Mouse (Mus musculus) induced T-regulatory cell, adult 2 months (primary cell): ENCODE data around the gene Cenpb.

Experiments used
- DNase-seq: peaks from one replicate; pipeline ENCODE4 v3.0.0-alpha.2; 2012; ENCODE audit warnings: low read depth

The Cenpb gene

DNA sequence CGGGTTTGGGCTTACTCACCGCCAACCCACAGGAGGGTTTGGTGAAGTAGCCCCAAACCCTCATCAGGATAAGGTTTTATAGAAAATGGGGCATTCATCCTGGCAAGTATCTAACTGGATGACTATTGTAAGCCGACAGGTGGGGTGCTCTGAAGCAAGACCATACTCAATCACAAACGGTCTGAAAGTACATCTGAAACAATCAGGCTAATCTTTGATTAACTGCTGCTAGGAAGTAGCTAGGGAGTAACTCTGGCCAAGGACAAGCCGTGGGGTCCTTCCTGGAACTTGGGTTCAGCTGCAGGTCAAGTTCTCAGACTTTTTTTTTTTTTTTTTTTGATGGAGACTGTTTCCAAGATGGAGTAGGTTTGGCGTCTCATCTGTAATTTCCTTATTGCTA, 11.9 kb downstream of the Cenpb start:
- DNase-seq = no peak

DNA sequence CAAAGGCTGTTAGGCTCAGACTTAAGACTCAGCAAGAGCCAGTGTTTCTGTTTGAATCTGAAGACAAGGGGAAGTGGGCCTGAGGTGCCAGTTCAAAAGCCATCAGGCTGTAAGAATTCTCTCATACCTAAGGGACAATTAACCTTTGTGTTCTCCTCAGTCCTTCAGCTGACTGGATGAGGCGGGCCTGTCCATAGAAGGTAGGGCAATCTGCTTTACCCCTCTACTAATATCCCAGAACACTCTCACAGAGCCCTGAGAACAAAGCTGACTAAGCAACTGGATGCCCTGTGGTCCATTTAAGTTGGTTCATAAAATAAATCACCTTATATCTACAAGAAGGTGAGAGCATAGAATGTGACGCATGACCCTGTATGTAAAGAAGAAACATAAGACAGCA, 13.7 kb downstream of the Cenpb start:
- DNase-seq = no peak

DNA sequence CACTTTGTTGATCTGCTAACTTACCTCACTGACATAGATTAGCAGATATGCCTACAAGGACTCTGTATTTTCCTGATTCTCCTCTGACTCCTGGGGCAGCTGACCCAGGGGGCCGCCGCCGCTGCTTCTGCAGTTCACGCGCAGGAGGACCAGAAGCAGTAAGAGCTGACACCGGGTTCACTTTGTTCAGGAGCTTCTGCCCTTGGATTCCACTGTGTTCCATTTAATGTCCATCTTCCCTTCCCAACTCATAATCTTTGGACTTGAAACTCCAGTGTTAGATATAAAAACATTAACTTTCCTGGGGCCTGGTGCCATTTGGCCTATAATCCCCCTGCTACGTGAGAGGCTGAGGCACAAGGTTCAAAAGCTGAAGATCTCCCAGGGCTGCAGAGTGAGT, 15.9 kb downstream of the Cenpb start:
- no peak for DNase-seq

DNA sequence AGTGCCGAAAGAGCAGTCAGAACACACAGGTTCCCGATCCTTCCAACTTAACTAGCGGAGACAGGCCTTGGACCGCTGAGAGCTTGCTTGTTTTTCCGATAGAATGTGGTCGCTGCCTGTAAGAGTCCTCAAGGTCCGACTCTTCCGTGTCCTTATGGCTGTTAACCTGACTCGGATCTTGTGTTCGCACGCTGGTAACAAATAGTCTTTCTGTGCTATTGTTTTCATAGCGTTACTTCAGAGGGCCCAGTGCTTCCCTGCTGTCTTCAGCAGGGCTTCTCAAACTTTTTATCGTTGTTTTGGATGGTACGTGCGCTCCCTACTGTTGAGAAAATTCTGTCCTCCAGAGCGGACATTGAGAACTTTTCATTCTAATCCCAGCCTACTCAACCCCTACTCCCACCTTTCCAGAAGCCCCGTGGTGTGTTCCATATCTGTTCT, 19.2 kb downstream of the Cenpb start:
- no peak for DNase-seq

DNA sequence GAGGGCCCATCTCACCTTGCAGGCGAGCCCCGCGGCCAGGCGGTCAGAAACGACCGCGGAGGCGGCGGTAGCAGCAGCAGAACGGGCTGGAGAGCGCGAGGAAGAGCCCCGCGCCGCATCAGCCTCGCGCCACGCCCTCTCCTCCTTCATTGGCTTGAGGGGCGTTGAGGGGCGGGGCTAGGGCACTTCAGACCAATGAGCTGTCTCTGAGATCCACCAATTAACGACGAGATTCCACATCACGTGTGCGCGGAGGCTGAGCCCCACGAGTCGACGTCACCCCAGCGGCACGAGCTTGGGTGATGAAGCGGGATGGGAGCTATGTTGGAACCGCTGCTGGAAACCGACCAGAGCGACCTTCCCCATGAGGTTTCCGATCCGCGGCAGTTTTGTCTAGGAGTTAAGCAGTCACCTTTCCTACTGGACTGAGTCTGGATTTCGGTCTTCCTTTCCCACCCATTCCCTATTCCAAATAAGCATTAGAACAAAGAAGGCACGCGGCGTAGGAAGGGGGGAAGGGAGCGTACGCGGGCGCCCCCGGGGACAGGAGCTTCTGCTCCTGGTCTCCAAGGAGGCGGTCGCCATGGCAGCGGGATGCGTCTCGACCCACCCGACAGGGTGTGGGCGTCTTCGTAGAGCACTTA, 19.8 kb downstream of the Cenpb start, which contains the start of gene 1700037H04Rik:
TSS of gene 1700037H04Rik (minus strand) at position 144 of the 644 bp plus-strand sequence.
- peak; percentile 100 for DNase-seq

DNA sequence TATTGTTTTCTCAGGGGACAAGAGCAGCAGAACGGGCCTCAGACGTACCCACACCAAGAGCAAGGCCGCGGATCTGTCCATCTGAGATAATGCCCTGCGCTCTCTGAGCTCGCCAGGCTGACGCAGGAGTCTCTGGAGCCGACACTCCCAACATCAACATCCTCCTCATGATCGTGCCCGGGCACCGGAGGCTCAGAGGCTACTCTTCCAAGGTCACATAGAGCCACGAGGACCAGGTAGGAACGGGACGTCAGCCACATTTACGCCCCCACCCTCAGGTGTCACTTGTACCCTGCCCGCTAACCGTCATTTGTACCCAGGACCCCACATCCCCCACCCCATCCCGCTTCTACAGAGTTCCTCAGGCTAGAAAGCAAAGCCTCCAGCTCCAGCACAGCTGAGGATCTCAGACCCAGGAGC, 20.4 kb downstream of the Cenpb start:
- no peak for DNase-seq

DNA sequence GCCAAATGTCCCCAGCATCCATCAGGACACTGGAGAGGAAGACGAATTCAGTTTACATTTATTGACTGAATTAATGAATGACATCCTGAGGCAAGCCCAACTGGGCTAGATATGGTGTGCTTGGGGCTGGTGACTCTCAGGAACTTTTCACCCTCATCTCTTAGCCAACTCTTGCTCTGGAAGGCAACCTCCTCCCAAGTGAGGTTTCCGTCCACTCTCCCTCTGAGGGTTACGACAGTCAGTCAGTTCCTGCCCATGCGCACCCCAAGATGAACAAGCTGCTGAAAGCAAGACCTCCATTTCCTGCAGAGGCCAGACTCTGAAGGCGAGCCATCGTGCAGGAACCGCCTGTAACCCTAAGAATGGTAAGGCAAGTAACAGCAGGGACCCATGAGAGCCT, 22.9 kb downstream of the Cenpb start:
- no peak for DNase-seq

DNA sequence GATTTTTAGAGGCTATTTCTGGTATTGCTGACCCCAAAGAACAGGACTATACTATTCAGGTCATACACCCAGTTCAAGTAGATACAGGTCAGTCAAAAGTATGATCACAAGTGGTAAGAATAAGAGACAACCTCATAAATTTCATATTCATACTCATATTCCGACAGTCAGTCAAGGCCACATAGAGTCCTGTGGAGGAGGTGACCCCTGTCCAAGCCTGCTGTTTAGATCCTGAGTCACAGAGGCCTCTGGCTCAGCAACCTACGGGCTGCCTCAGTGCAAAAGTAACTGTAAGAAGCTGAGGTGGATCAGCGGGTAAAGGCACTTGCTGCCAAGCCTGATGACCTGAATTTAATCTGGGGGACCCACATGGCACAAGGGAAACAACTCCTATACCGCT, 25.8 kb downstream of the Cenpb start:
- no peak for DNase-seq

DNA sequence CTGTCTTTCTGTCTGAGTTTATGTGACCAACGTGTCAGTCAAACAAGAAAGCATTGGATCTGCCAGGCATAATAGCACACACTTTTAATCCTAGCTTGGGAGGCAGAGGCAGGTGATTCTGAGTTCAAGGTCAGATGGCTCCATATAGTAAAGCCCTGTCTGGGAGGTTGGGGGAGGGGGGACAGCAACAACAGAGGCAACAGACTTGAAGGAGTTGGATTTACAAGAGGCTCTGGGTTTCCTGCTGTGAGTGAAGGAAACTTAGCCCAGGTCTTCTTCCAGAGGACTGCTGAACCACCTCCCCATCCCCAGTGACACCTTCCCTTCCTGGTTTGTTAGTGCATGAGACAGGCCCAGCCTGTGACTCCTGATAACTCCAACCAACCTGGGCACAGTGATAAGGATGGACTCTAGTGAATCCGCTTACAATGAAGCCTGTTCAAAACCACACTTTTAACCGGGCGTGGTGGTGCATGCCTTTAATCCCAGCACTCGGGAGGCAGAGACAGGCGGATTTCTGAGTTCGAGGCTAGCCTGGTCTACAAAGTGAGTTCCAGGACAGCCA, 27.6 kb downstream of the Cenpb start:
- no peak for DNase-seq

DNA sequence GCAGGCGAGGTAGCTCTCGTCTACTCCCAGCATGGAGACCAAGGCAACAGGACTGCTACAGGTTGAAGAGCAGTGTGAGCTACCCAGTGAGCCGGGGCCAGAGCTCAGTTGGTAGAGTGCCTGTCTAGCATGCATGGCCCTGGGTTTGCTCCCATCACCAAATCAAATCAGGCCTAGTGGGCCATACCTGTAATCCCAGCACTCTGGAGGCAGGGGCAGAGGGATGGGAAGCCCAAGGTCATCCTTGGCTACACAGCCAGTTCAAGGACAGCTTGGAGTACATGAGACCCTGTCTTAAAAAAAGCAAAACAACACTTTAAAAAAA, 30.7 kb downstream of the Cenpb start:
- no peak for DNase-seq

DNA sequence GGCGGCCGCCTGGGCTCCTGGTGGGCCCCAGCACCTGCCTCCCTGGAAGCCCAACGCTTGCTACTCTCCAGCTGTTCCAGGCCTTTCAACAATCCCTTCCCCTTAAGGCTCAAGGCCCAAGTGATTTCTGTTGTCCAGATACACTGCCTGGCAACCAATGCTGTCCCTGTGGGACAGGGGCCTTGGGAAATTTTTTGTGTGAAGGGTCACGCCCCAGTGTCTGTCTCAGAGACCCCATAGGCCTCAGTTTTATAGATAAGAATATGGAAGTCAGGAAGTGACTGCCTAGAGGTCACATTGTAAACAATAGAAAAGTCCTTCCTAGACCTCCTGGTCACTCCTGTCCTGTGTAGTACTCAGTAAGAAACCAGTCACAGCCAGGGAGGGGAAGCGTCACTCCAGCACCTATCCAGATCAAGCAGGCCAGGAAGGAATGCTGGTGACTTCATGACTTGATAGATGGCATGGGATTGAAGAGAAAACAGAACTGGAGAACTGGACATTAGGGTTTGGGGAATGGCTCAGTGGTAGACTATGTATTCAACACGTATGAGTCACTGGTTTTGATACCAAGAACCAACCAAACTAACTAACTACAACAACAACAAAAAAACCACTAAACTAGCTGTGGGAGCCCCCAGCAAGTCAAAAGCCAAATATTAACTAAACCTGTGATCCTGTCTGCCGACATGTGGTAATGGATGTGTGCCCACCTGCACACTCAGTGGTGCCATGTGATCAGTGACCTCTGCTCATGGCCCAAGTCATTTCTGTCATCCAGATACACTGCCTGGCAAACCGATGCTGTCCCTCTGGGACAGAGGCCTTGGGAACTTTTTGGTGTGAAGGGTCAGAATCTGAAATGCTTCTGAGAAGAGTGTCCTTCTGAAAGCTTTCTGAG, 31.3 kb downstream of the Cenpb start:
- DNase-seq = no peak

DNA sequence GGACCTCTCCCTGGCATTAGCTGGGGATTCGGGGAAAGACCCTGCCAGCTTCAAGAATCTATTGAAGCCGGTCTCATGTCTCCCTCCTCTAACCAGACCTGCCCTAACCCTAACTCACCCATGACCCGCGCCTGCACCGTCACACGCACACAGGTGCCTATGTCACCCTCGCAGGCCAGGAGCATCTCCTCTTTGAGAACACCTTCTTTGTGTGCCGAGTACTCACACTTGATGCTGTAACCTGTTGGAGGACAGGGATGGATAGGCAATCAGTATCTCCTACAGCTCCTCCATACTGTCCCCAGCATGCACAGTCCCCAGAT, 32.9 kb downstream of the Cenpb start:
- no peak for DNase-seq

DNA sequence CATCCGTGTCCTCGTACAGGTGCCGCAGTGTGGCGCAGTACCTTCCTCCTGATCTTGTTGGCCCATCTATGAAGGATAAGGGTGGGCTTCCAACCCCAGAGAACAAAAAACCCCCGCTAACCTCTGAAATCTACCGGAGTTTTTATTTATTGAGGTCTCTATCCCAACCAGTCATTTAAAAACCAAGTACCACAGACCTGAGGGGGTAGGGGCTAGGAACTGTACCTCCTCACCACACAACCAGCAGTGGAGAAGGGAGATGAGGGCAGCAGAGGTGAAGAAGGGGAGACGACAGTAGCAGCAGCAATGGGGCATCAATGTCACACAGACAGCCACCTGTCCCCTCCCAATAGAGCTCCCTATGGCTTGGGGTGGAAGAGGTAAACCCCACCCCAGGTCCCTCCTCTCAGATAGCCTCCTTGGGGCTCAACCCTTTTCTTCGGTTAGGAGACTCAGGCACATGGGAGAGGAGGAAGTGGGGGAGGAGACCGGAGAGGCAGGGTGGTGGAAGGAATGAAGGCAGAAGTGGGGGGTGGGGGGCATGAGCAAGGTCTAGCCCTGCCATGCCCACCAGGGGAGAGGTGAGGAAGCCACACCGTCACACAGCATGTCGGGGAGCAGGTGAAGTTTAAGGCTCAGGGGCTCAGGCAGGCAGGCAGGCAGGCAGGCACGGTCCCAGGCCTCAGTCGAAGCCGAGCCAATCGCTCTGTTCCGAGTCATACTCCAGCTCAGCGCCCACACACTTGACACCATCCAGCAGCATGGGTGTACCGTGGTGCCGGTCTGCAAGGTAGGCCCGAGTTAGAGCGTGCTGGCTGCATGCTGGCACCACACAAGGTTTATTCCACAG, 33.4 kb downstream of the Cenpb start:
- no peak for DNase-seq

DNA sequence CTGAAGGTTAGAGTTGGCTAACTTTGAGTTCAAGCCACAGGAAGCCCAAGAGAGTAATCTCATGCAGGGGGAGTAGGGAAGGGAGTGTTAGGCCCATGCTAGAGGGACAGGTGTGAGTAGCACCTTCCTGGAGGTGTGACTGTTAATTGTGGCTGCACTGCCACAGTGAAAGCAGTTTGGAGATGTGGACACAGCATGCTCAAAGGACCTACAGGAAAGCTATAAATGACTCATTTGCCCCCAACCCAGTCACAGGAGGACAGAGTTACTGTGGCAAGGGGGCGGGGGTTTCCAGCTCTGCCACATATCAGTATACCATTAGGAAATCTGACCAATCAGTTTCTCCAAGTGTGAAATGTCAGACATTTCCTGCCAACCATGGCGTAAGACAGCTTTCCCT, 34.3 kb downstream of the Cenpb start:
- DNase-seq = no peak

DNA sequence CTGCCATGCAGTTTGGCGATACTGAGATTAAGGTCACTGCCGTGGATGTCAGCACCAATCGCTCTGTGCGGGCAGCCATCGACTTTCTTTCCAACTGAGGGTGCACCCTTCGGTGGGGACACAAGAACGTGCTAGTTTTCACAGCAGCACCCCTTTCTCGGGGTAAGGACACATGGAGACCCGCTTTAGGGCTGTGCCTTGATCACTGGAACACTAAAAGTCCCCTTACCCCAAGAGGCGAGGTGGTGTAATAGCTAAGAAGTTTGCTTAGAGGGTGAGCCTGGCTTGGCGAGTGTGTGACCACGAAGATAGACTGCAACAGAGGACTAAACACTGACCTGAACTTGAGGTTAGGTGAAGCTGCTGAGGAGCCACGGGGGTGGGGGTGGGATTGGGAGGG, 34.7 kb downstream of the Cenpb start:
- DNase-seq = no peak

DNA sequence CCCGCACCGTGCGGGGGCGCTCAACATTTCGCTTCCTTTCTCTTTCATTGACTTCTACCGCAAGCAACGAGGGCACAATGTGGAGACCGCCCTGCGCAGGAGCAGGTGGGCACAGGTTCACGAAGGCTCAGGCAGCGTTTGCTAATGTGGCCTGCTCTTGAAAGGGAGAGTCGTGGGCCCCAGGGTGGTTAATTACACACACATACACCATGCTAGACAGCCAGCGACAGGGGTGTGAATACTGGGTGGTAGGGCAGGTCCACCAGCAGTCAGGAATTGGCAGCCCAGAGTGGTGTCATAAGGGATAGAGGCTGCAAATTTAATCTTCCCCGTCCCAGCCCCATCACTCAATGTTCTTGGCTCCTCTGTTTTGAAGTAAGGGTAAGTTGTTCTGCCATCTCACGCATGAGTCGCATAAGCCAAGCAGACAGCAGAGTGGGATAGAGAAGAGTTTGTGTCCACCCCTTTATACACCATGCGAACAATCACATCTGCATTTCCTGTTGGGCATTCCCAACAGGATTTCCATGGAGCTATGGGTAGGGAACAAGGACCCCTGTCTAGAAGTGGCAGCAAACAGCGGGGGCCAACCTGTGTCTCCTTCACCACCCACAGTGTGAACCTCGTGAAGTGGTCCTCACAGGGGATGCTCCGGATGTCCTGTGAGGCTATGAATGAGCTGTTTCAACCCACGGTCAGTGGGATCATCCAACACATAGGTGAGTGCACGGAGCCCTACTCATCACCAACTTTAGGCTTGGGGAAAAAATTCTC, 36.7 kb downstream of the Cenpb start:
- no peak for DNase-seq

DNA sequence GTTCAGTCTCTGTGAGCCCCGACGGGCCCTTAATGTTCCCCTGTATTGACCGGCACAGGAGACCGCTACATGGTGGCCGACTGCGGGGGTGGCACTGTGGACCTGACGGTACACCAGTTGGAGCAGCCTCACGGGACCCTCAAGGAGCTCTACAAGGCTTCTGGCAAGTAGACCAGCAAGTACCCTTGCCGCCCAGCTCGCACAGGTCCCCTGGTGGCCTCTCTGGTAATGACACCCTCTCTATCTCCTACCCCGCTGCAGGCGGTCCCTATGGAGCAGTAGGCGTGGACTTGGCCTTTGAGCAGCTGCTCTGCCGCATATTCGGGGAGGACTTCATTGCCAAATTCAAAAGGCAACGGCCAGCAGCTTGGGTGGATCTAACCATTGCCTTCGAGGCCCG, 37.3 kb downstream of the Cenpb start:
- DNase-seq = peak; percentile 62

DNA sequence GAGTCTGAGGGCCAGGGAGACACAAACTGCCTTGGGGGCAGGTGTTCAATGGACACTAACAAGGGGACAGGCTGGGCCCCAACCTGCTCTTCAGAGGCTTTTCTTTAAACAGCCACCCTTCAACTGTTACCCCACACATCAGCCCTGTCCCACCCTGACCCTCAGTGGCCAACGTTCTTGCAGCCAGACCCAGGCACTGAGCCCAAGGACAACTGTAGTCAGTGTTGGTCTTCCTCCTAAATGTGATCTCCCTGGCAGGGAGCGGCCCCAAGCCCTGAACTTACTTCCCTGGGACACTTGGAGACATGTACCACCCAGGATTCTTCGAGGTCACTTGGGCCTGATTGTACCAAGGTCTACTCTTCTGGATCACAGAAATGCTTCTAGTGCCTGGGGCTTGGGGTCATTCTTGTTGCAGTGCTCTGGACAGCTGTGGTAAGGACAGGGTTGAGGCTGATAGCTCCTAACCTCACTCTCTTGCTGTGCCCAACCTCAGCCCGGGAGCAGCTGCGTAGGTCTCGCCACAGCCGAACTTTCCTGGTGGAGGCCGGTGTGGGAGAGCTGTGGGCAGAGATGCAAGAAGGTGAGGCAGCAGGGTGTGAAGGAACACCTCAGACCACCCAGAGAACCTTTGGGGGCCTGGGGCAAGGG, 38.4 kb downstream of the Cenpb start:
- DNase-seq = no peak

DNA sequence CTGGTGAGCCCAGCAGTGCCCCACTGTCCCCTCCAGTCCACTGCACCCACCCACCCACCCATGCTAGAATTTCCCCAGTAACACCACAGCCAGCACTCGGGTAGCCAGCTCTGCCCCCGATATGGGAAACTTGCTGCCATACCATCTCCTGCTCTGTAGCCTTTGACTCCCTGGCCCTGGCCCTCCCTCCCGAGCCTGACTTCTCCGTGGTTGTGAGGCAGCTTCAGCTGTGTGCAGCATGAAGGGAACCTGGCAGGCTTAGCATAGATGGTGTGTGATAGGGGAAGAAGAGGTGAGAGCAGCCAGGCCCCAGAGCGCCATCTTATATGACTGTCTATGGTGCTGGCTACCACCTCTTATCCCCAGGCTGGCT, 39.3 kb downstream of the Cenpb start:
- no peak for DNase-seq

DNA sequence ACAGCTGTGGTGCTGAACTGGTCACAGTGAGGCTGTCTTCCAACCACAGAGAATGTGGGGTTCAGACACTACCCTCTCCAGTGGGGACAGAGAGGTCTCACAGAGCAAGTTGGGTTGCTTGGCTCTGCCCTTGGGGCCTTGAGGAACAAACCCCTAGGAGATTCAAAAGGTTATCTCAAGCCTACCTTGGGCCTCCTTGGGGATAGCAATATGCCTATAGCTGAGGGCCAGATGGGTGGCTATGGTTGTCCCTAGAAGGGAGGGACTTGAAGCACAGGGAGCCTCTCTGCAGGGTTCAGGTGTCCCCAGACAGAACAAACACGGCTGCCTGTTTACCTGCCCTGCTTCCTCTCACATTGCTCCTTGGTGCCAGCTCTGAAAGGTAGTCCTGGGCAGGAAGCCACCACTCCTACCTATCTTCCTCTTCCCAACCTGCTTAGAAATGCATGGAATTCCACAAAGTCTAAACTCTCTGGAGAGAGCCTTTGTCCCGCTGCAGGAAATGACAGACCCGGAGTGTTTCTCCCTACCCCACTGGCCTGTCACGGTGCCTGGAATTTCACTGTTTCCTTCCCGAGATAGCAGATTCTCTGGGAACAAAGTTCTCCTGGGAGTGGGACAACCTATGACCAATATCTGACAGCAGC, 39.9 kb downstream of the Cenpb start:
- no peak for DNase-seq

DNA sequence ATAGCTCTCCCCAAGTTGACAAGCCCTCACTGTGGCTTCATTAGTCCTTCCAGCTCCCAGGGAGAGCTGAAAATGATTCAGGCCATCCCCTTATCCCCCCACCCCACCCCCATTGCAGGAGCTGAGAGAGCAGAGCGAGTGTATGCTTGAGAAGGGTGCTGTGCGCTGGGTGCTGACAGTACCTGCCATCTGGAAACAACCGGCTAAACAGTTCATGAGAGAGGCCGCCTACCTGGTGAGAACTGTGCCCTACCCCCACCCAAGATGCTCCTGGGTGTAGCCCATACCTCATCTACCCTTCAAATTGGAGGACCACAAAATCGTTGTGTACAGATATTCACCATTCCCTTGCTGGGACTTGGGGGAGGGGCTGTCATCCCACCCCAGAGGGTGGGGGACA, 40.6 kb downstream of the Cenpb start:
- DNase-seq = no peak
